Mouse (Mus musculus): ENCODE measurements at regions not wholly inside any gene's neighbourhood (a gene's known extent, or its start where the extent isn't known, plus 50 kb on each side); places are given as distances from the start of the nearest gene placed in this dataset.

- no peak for TF ChIP-seq CTCF (IDR thresholded peaks at IDR 0.05; ENCODE audit: borderline replicate concordance, extremely low read depth, insufficient read depth, insufficient read length)
- TF ChIP-seq POLR2A (IDR thresholded peaks at IDR 0.05; ENCODE audit: borderline replicate concordance, extremely low read depth, insufficient read depth, insufficient read length, poor library complexity, severe bottlenecking): no peak
Measured at GRCm38 (mm10) chr3:60240664-60241063, 159.0 kb downstream of the Sucnr1 start.

Data from brain, embryonic 14.5 days (tissue).